Mouse (Mus musculus) embryonic facial prominence, embryonic 13.5 days (tissue): ENCODE measurements around the gene Nudt3. TPM values are rescaled to one million over a fixed set of nuclear protein-coding genes. Genes with fewer than 3 reads are reported as not detected.

Experiments used
- ATAC-seq: fragments of 200-750 bp; cut with Nextera tagmentation; 2 replicates; pipeline ENCODE4 v1.8.0; 2017; ENCODE audit warnings: low read depth; ENCODE audit not compliant: insufficient number of reproducible peaks, insufficient read depth, low FRiP score, low TSS enrichment
- H3K27ac ChIP-seq: fragments of 300-500 bp; sonication (generic); 2 replicates; pipeline ENCODE4 v1.5.1; 2015; ENCODE audit warnings: moderate library complexity, mild to moderate bottlenecking, inconsistent platforms
- H3K27me3 ChIP-seq: fragments of 300-500 bp; sonication (generic); 2 replicates; pipeline ENCODE4 v1.6.1; 2015; ENCODE audit warnings: mild to moderate bottlenecking, inconsistent platforms
- H3K36me3 ChIP-seq: fragments of 300-500 bp; sonication (generic); 2 replicates; pipeline ENCODE4 v1.6.1; 2015; ENCODE audit warnings: mild to moderate bottlenecking, inconsistent platforms
- H3K4me1 ChIP-seq: fragments of 300-500 bp; sonication (generic); 2 replicates; pipeline ENCODE4 v1.6.1; 2015; ENCODE audit warnings: inconsistent platforms
- H3K4me2 ChIP-seq: fragments of 300-500 bp; sonication (generic); 2 replicates; pipeline ENCODE4 v1.6.1; 2015; ENCODE audit warnings: moderate library complexity, mild to moderate bottlenecking, inconsistent platforms
- H3K4me3 ChIP-seq: fragments of 300-500 bp; sonication (generic); 2 replicates; pipeline ENCODE4 v1.5.1; 2015; ENCODE audit warnings: mild to moderate bottlenecking, inconsistent platforms
- H3K9ac ChIP-seq: fragments of 300-500 bp; sonication (generic); 2 replicates; pipeline ENCODE4 v1.6.1; 2015; ENCODE audit warnings: mild to moderate bottlenecking, inconsistent platforms
- H3K9me3 ChIP-seq: fragments of 300-500 bp; sonication (generic); 2 replicates; pipeline ENCODE4 v1.6.1; 2016; ENCODE audit warnings: inconsistent platforms
- WGBS: fragments of 180-500 bp; shearing (Covaris S2); methylation state at CpG from one replicate; pipeline ENCODE4 v1.1.7; 2015; ENCODE audit warnings: mixed read lengths; 5-methylcytosine and 5-hydroxymethylcytosine counted together
- polyA plus RNA-seq: library from polyadenylated mRNA; unstranded; fragments of >200 nt; fragmentation: Nextera tagmentation; extraction: Ambion mirVana; gene quantifications from 2 replicates; pipeline ENCODE4 v1.2.1, GENCODE M21; 2015

The Nudt3 gene
- 116 and 117 TPM in 2 replicates for polyA plus RNA-seq

DNA sequence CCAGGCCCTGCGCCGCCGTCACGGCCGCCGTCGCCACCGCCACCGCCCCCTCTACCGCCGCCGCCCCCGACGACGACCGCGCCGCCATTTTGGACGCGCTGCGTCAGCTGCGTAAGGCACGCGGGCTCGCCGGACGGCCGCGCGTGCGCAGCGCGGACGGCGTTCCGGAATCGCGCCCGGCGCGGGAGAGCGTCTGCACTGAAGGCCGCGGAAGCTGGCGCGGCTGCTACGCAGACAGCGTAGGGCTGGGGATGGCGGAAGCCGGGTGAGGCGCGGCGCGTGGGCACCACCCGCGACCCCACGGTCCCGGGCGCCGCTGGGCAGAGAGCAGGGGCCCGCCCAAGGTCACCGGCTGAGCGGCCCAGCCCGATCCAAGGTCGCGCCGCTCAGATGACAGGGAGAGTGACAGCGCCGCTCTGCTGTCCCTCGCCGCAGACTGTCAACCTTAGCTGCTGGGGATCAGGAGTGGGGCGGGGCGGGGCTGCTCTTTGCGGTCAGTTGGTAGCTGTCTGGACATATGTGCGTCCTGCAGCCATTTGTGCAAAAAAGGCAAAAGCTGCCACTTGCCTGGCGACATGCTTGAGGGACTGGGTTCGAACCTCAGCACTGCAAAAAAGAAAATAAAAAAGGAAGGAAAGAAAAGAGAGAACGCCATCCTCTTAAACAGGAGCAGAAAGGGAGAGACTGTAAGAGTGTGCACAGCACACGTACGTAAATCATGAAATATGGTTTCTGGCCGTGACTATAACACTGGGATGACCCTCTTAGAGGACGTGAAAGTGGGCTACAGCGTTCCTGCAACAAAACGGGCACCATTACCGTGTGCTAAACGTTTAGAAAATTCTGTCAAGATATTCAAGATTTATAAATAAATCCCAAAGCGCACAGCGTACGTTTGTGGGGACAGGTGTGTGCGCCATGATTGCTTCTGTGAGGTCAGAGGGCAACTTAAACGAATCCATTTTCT lies at the start of gene Nudt3:
TSS of gene Nudt3 (minus strand) at position 136 of the 967 bp plus-strand sequence.
- Histone ChIP-seq H3K9ac (peak within 1 kb of the TSS; percentile 99), H3K36me3 (peaks cover 4% of the 10 kb centered on the region; the same call in 1 of the 2 replicates), H3K27me3 (no peaks in the 10 kb centered on the region), H3K4me1 (peaks cover 46% of the 10 kb centered on the region), H3K9me3 (no peaks in the 10 kb centered on the region), H3K4me3 (peak within 1 kb of the TSS; percentile 89), H3K4me2 (peak within 1 kb of the TSS; percentile 76), H3K27ac (peak within 1 kb of the TSS; percentile 95)
- 8% methylated on average over 90 of the region's 91 CpGs for WGBS
- peak; percentile 83 for ATAC-seq

DNA sequence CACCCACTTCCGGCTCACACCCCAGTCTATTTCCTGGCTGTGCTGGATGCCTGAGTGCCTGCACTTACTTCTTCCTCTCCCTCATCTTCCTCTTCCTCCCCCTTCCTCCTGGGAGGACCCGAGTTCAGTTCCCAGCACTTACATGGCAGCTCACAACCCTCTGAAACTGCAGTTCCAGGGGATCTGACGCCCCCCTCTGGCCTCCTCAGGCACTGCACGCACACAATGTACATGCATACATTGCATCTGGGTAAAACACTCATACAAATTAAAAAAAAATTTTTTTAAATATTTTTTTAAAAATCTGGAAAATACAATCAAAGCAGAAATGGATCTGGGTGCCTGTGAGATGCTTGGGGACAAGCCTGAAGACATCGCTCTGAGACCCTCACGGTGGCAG lies 48.4 kb upstream of the Nudt3 start:
- Histone ChIP-seq H3K4me1 (no peaks in the 10 kb centered on the region), H3K9ac (no peak overlapping the region), H3K4me3 (no peak overlapping the region), H3K9me3 (no peaks in the 10 kb centered on the region), H3K27me3 (no peaks in the 10 kb centered on the region), H3K27ac (no peak overlapping the region), H3K36me3 (no peaks in the 10 kb centered on the region), H3K4me2 (no peak overlapping the region)
- WGBS, result 81% methylated on average over 6 of the region's 6 CpGs
- ATAC-seq, result no peak

DNA sequence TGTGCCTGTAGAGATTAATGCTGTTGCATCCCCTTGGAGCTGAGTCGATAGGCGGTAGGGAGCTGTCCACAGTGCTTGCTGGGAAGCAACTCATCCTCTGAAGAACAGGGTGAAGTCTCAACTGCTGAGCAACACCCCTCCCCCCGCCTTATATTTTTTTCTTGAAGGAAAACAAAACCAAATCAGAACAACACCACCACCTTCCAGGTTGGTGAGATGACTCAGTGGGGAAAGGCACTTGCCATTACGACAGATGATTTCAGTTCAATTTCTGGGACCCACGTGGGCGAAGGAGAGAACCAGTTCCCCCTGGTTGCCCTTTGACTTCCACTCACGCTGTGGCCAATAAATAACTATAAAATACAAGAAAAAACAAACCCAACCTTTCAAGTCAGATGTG lies 35.5 kb upstream of the Nudt3 start:
- WGBS, result 74% methylated on average over 7 of the region's 7 CpGs
- no peak for ATAC-seq

GRCm38 (mm10) chr17:27657123-27657522 lies 33.8 kb upstream of the Nudt3 start:
- H3K9ac ChIP-seq, result no peak overlapping the region
- peaks cover 19% of the 10 kb centered on the region for H3K4me1 ChIP-seq
- no peak overlapping the region for H3K4me2 ChIP-seq
- WGBS, result 76% methylated on average over 8 of the region's 8 CpGs
- H3K27me3 ChIP-seq, result peaks cover 27% of the 10 kb centered on the region
- no peaks in the 10 kb centered on the region for H3K9me3 ChIP-seq
- ATAC-seq, result no peak
- no peak overlapping the region for H3K27ac ChIP-seq
- H3K36me3 ChIP-seq, result no peaks in the 10 kb centered on the region
- no peak overlapping the region for H3K4me3 ChIP-seq

More for the DNA sequence above, 35.5 kb upstream of the Nudt3 start:
- H3K4me1 ChIP-seq, result peaks cover 19% of the 10 kb centered on the region
- H3K9me3 ChIP-seq, result no peaks in the 10 kb centered on the region
- no peak overlapping the region for H3K4me2 ChIP-seq
- H3K9ac ChIP-seq, result no peak overlapping the region
- H3K36me3 ChIP-seq, result no peaks in the 10 kb centered on the region
- H3K4me3 ChIP-seq, result no peak overlapping the region
- peaks cover 26% of the 10 kb centered on the region for H3K27me3 ChIP-seq
- no peak overlapping the region for H3K27ac ChIP-seq

GRCm38 (mm10) chr17:27656414-27656813 lies 33.1 kb upstream of the Nudt3 start:
- peak overlapping the region; percentile 52 for H3K4me3 ChIP-seq
- H3K4me2 ChIP-seq, result peak overlapping the region; percentile 96
- WGBS, result 11% methylated on average over 5 of the region's 5 CpGs
- H3K9me3 ChIP-seq, result no peaks in the 10 kb centered on the region
- no peak overlapping the region for H3K27ac ChIP-seq
- H3K4me1 ChIP-seq, result peaks cover 19% of the 10 kb centered on the region
- H3K36me3 ChIP-seq, result no peaks in the 10 kb centered on the region
- ATAC-seq, result no peak
- H3K27me3 ChIP-seq, result peaks cover 27% of the 10 kb centered on the region
- 0 out of 2 replicates have a peak overlapping the region, but pooled peaks have one; percentile 67 for H3K9ac ChIP-seq

DNA sequence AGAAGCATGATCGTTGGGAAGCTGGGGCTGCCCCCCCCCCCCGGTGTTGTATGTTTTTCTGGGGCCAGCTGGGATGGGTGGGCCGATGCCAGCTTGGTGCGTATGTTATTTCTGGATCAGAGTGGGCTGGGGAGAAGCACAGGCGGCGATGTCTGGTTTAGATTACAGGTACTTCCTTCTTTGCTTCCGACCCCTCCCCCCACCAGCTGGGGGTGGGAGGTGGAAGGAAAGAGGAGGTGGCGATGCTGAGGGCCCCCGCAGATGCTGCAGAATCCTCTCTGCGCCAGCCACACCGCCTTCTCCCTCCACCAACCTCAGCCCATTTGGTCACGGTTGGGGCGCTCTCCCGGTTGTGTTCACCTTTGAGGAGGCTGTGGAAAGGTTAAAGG lies 32.7 kb upstream of the Nudt3 start:
- H3K4me2 ChIP-seq, result peak overlapping the region; percentile 96
- peaks cover 19% of the 10 kb centered on the region for H3K4me1 ChIP-seq
- no peak overlapping the region for H3K27ac ChIP-seq
- H3K9me3 ChIP-seq, result no peaks in the 10 kb centered on the region
- peaks cover 27% of the 10 kb centered on the region for H3K27me3 ChIP-seq
- no peaks in the 10 kb centered on the region for H3K36me3 ChIP-seq
- H3K4me3 ChIP-seq, result peak overlapping the region; percentile 52
- ATAC-seq, result 0 out of 2 replicates have a peak, but pooled peaks have one; percentile 8
- peak overlapping the region; percentile 67 for H3K9ac ChIP-seq
- 2% methylated on average over 14 of the region's 14 CpGs for WGBS

GRCm38 (mm10) chr17:27655089-27656010 lies 32.1 kb upstream of the Nudt3 start, which contains the start of gene Pacsin1:
Gene Pacsin1, plus strand, starts transcription at chr17:27655509.
- Histone ChIP-seq H3K9ac (peak within 1 kb of the TSS; percentile 67), H3K27ac (no peak within 1 kb of the TSS)
- 1% methylated on average over 57 of the region's 65 CpGs for WGBS

DNA sequence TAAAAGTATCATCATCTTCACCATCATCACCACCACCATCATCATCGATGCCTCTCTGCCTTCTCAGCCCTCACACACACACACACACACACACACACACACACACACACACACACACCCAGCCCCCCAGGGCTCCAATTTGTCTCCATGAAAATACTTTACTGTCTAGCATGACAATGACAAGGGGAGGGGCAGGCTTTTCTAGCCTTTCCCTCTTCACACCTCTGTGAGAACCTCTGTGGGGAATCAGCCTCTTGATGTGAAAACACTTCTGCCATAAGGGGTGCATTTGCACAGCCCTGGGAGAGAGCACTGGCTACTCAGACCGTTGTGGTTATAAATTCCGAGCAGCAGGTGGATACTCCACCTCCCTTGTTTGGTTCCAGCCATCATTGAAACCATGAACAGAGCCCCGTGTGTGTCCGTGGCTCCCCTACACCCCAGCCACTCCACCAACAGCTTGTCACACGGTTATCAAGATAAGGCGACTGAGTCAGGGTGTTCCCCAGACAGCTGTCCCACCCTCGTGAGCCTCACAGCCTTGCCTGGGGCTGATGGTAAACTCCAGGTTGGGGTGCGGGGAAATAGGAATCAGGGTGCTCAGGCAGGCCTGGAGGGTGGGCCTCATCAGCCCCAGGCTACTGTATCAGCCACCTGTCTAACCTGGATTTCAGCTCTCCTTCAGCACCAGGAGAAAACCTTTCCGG lies 30.1 kb upstream of the Nudt3 start:
- ATAC-seq, result no peak
- H3K4me3 ChIP-seq, result no peak overlapping the region
- no peaks in the 10 kb centered on the region for H3K9me3 ChIP-seq
- no peak overlapping the region for H3K9ac ChIP-seq
- H3K27me3 ChIP-seq, result peaks cover 27% of the 10 kb centered on the region
- no peak overlapping the region for H3K4me2 ChIP-seq
- H3K27ac ChIP-seq, result no peak overlapping the region
- H3K4me1 ChIP-seq, result peaks cover 19% of the 10 kb centered on the region
- 70% methylated on average over 10 of the region's 10 CpGs for WGBS
- no peaks in the 10 kb centered on the region for H3K36me3 ChIP-seq

More at GRCm38 (mm10) chr17:27655089-27656010, 32.1 kb upstream of the Nudt3 start, which contains the start of gene Pacsin1:
- H3K4me1 ChIP-seq, result peaks cover 19% of the 10 kb centered on the region
- peak within 1 kb of the TSS; percentile 96 for H3K4me2 ChIP-seq
- peaks cover 27% of the 10 kb centered on the region for H3K27me3 ChIP-seq
- peak within 1 kb of the TSS; percentile 52 for H3K4me3 ChIP-seq
- H3K9me3 ChIP-seq, result no peaks in the 10 kb centered on the region
- no peaks in the 10 kb centered on the region for H3K36me3 ChIP-seq
- 0 out of 2 replicates have a peak, but pooled peaks have one; percentile 33 for ATAC-seq

DNA sequence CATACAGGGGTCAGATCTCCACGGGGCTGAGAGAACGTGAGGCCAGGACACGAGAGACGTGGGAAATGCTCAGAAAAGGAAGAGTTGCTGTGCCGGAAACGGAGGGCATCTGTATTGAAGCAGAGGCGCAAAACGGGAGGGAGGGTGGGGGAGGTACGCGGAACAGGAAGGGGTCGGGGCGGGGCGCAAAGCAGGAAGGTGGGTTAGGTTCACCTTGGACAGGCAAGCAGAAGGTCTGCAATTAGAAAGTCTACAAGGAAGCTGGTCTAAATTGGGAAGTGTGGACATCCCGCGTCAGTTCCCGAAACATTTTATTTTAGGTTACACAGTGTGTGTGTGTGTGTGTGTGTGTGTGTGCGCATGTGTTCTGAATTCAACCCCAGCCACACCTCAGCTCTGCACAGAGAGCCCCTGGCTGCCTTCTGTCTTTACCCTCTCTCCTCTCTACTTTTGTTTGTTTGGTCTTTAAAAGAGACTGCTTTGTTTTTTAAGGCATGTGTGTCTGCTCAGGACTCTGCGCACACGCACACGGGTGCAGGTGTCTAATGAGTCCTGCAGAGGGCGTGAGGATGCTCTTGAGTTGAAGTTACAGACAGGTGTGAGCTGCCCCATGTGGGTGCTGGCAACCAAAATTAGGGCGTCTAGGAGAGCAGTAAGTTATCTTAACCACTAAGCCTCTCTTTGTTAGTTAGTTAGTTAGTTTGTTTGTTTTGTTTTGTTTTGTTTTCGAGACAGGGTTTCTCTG lies 28.9 kb upstream of the Nudt3 start:
- 87% methylated on average over 23 of the region's 23 CpGs for WGBS
- H3K27me3 ChIP-seq, result peaks cover 27% of the 10 kb centered on the region
- no peak for ATAC-seq
- no peaks in the 10 kb centered on the region for H3K9me3 ChIP-seq
- H3K4me2 ChIP-seq, result no peak overlapping the region
- peaks cover 19% of the 10 kb centered on the region for H3K4me1 ChIP-seq
- H3K9ac ChIP-seq, result no peak overlapping the region
- H3K36me3 ChIP-seq, result no peaks in the 10 kb centered on the region
- H3K4me3 ChIP-seq, result no peak overlapping the region
- H3K27ac ChIP-seq, result no peak overlapping the region

DNA sequence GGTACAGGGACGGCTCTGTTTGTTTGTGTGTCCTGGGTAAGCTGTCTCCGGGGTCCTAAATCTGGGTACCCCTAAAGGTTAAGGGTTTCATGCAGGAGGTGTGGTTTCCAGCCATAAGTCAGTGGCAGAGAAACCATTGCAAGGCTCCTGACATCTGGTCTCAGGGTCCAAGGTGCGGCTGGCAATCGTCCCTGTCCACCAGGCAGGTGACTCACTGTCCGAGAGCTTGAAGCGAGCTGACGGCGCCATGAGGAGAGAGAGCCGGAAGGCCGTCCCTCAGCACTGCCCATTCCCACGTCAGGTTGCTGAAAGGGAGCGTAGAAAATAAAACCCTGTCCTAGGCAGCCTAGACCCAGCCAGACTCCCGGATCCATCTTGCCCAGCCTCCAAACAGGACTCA lies 27.3 kb upstream of the Nudt3 start:
- Histone ChIP-seq H3K9ac (no peak overlapping the region), H3K27me3 (peaks cover 19% of the 10 kb centered on the region), H3K4me2 (no peak overlapping the region), H3K4me3 (no peak overlapping the region), H3K36me3 (no peaks in the 10 kb centered on the region), H3K9me3 (no peaks in the 10 kb centered on the region), H3K4me1 (peaks cover 10% of the 10 kb centered on the region), H3K27ac (no peak overlapping the region)
- no peak for ATAC-seq
- WGBS, result 83% methylated on average over 13 of the region's 13 CpGs
